Mouse (Mus musculus) embryonic fibroblast, embryonic 13.5 days (primary cell): ENCODE results near the gene Rad51b. TPM values are rescaled to one million over a fixed set of nuclear protein-coding genes. Genes with fewer than 3 reads are reported as not detected.

Source experiments
- H3K27ac ChIP-seq: 2 replicates; pipeline ENCODE4 v1.5.1; 2012; ENCODE audit warnings: low read length, control low read depth, inconsistent platforms; ENCODE audit not compliant: insufficient read depth
- H3K4me1 ChIP-seq: 2 replicates; pipeline ENCODE4 v1.6.1; 2011; ENCODE audit warnings: low read length; ENCODE audit not compliant: control insufficient read depth, insufficient read depth
- H3K4me3 ChIP-seq: 2 replicates; pipeline ENCODE4 v1.5.1; 2011; ENCODE audit warnings: mild to moderate bottlenecking, control low read depth, low read length; ENCODE audit not compliant: insufficient read depth
- CTCF ChIP-seq: IDR thresholded peaks from 2 replicates; pipeline ENCODE4 v1.5.1; 2011; ENCODE audit warnings: mild to moderate bottlenecking, control low read depth, low read length, moderate library complexity, borderline replicate concordance; ENCODE audit not compliant: insufficient read depth
- POLR2A ChIP-seq: IDR thresholded peaks from 2 replicates; pipeline ENCODE4 v1.6.1; 2011; ENCODE audit warnings: low read depth, mild to moderate bottlenecking, control low read depth, low read length, moderate library complexity
- polyA plus RNA-seq: library from polyadenylated mRNA; stranded (reverse); fragments of >200 nt; gene quantifications from 2 replicates; pipeline ENCODE4 v1.2.4, GENCODE M21; 2011; ENCODE audit warnings: low read depth; ENCODE audit not compliant: missing spikeins, insufficient read length

Gene Rad51b
- polyA plus RNA-seq, 1 experiment: 4.0 TPM

GRCm38 (mm10) chr12:79774571-79774970 lies 477.5 kb downstream of the Rad51b start:
- H3K4me3 ChIP-seq: no peak overlapping the region
- H3K27ac ChIP-seq: no peak overlapping the region
- no peaks in the 10 kb centered on the region; the same call in none of the 2 replicates for H3K4me1 ChIP-seq
- TF ChIP-seq CTCF: no peak

- no peak overlapping the region for H3K27ac ChIP-seq
- H3K4me1 ChIP-seq: no peaks in the 10 kb centered on the region; the same call in none of the 2 replicates
- TF ChIP-seq CTCF (no peak), POLR2A (no peak)
- H3K4me3 ChIP-seq: no peak overlapping the region
Measured at GRCm38 (mm10) chr12:79776828-79777227, 479.7 kb downstream of the Rad51b start.

- no peak overlapping the region for H3K4me3 ChIP-seq
- no peak for TF ChIP-seq POLR2A
- H3K4me1 ChIP-seq: no peaks in the 10 kb centered on the region
- H3K27ac ChIP-seq: no peak overlapping the region
Measured at GRCm38 (mm10) chr12:79780745-79781144, 483.7 kb downstream of the Rad51b start.

GRCm38 (mm10) chr12:79781788-79782187 lies 484.7 kb downstream of the Rad51b start:
- TF ChIP-seq POLR2A (no peak), CTCF (no peak)
- Histone ChIP-seq H3K4me3 (no peak overlapping the region), H3K27ac (no peak overlapping the region), H3K4me1 (no peaks in the 10 kb centered on the region)

GRCm38 (mm10) chr12:79782444-79783117 lies 485.5 kb downstream of the Rad51b start:
- TF ChIP-seq POLR2A: no peak
- TF ChIP-seq CTCF: no peak
- H3K4me1 ChIP-seq: no peaks in the 10 kb centered on the region
- no peak overlapping the region for H3K27ac ChIP-seq
- no peak overlapping the region for H3K4me3 ChIP-seq

- TF ChIP-seq CTCF (no peak), POLR2A (no peak)
- no peak overlapping the region for H3K4me3 ChIP-seq
- no peaks in the 10 kb centered on the region for H3K4me1 ChIP-seq
- H3K27ac ChIP-seq: no peak overlapping the region; the same call in 1 of the 2 replicates
Measured at GRCm38 (mm10) chr12:79784159-79784558, 487.1 kb downstream of the Rad51b start.

GRCm38 (mm10) chr12:79785691-79786090 lies 488.6 kb downstream of the Rad51b start:
- Histone ChIP-seq H3K4me3 (no peak overlapping the region), H3K27ac (no peak overlapping the region), H3K4me1 (no peaks in the 10 kb centered on the region)
- TF ChIP-seq CTCF (no peak), POLR2A (no peak)

- no peak overlapping the region for H3K4me3 ChIP-seq
- no peak for TF ChIP-seq POLR2A
- TF ChIP-seq CTCF: no peak
- no peak overlapping the region for H3K27ac ChIP-seq
- H3K4me1 ChIP-seq: no peaks in the 10 kb centered on the region
Measured at GRCm38 (mm10) chr12:79787538-79787937, 490.5 kb downstream of the Rad51b start.

GRCm38 (mm10) chr12:79788340-79788739 lies 491.3 kb downstream of the Rad51b start:
- TF ChIP-seq POLR2A: no peak
- no peak for TF ChIP-seq CTCF
- Histone ChIP-seq H3K4me1 (no peaks in the 10 kb centered on the region; the same call in 1 of the 2 replicates), H3K4me3 (no peak overlapping the region), H3K27ac (no peak overlapping the region)

GRCm38 (mm10) chr12:79789481-79789880 lies 492.4 kb downstream of the Rad51b start:
- Histone ChIP-seq H3K27ac (no peak overlapping the region), H3K4me1 (no peaks in the 10 kb centered on the region; the same call in 1 of the 2 replicates), H3K4me3 (no peak overlapping the region)
- TF ChIP-seq CTCF (no peak), POLR2A (no peak)
